Mouse (Mus musculus) myocyte (in vitro differentiated cells): ENCODE measurements at regions not wholly inside any gene's neighbourhood (a gene's known extent, or its start where the extent isn't known, plus 50 kb on each side); places are given as distances from the start of the nearest gene placed in this dataset.

Experiments used
- MYOD1 ChIP-seq, 3 experiments: IDR thresholded peaks; one replicate each; pipeline ENCODE4 v1.6.1; 2011; ENCODE audit warnings: control low read depth in 2 of 3, low read depth in 2 of 3, mild to moderate bottlenecking in 2 of 3, moderate library complexity in 1 of 3; ENCODE audit not compliant: insufficient read length in 2 of 3, control insufficient read depth in 1 of 3
- POLR2A ChIP-seq: IDR thresholded peaks from one replicate; pipeline ENCODE4 v1.6.1; 2011; ENCODE audit warnings: low read depth, mild to moderate bottlenecking, control low read depth, moderate library complexity; ENCODE audit not compliant: insufficient read length
- SRF ChIP-seq: IDR thresholded peaks from one replicate; pipeline ENCODE4 v1.6.1; 2011; ENCODE audit warnings: low read depth; ENCODE audit not compliant: control insufficient read depth, insufficient read length

- TF ChIP-seq POLR2A, result no peak
- TF ChIP-seq SRF, result no peak
- TF ChIP-seq MYOD1 (IDR thresholded peaks at IDR 0.05; ENCODE audit: control insufficient read depth in 1 of 3, insufficient read length in 2 of 3, low read depth in 2 of 3), result no peak
Measured at GRCm38 (mm10) chr4:64897935-64898334, 226.0 kb upstream of the Pappa start.
